Mouse (Mus musculus) neural tube, embryonic 13.5 days (tissue): ENCODE data around the gene Mettl18. TPM values are rescaled to one million over a fixed set of nuclear protein-coding genes. Genes with fewer than 3 reads are reported as not detected.
"Not testable (repeated sequence)": the region's sequence is repeated elsewhere in the genome, so short reads cannot be mapped to it uniquely, and the experiment has no call there.

ENCODE experiments used
- ATAC-seq: fragments of 200-750 bp; cut with Nextera tagmentation; 2 replicates; pipeline ENCODE4 v1.8.0; 2017; ENCODE audit warnings: low read depth, mild to moderate bottlenecking, moderate TSS enrichment, moderate library complexity
- H3K27ac ChIP-seq: fragments of 300-500 bp; sonication (generic); replicated peaks from 2 replicates; pipeline ENCODE4 v1.5.1; 2015; ENCODE audit warnings: moderate library complexity, mild to moderate bottlenecking, inconsistent platforms
- H3K27me3 ChIP-seq: fragments of 300-500 bp; sonication (generic); 2 replicates; pipeline ENCODE4 v1.6.1; 2015; ENCODE audit warnings: mild to moderate bottlenecking, inconsistent platforms
- H3K36me3 ChIP-seq: fragments of 300-500 bp; sonication (generic); 2 replicates; pipeline ENCODE4 v1.6.1; 2015; ENCODE audit warnings: mild to moderate bottlenecking, inconsistent platforms
- H3K4me1 ChIP-seq: fragments of 300-500 bp; sonication (generic); replicated peaks from 2 replicates; pipeline ENCODE4 v1.6.1; 2015; ENCODE audit warnings: inconsistent platforms
- H3K4me2 ChIP-seq: fragments of 300-500 bp; sonication (generic); 2 replicates; pipeline ENCODE4 v1.6.1; 2015; ENCODE audit warnings: inconsistent platforms, mild to moderate bottlenecking, moderate library complexity
- H3K4me3 ChIP-seq: fragments of 300-500 bp; sonication (generic); 2 replicates; pipeline ENCODE4 v1.5.1; 2015; ENCODE audit warnings: mild to moderate bottlenecking, inconsistent platforms
- H3K9ac ChIP-seq: fragments of 300-500 bp; sonication (generic); 2 replicates; pipeline ENCODE4 v1.6.1; 2015; ENCODE audit warnings: moderate library complexity, mild to moderate bottlenecking, inconsistent platforms
- H3K9me3 ChIP-seq: fragments of 300-500 bp; sonication (generic); 2 replicates; pipeline ENCODE4 v1.6.1; 2016; ENCODE audit warnings: inconsistent platforms
- WGBS: fragments of 180-500 bp; shearing (Covaris S2); methylation state at CpG from one replicate; pipeline ENCODE4 v1.1.7; 2015; 5-methylcytosine and 5-hydroxymethylcytosine counted together
- polyA plus RNA-seq: library from polyadenylated mRNA; unstranded; fragments of >200 nt; fragmentation: Nextera tagmentation; extraction: Ambion mirVana; gene quantifications from 2 replicates; pipeline ENCODE4 v1.2.1, GENCODE M21; 2015

The Mettl18 gene
- polyA plus RNA-seq, 1 experiment from 2014 or later, result 9.8 TPM

DNA sequence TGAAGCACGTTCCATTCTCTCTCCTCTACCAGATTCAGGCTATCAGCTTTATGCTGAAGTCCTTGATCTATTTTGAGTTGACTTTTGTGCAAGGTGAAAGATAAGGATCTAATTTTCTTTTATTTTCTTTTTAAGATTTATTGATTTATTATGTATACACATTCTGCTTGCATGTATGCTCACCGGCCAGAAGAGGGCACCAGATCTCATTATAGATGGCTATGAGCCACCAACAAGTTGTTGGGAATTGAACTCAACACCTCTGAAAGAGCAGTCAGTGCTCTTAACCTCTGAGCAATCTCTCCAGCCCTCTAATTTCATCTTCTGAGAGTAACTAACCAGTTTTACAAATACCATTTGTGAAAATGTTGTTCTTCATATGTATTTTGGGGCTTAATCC is 14.5 kb downstream of the Mettl18 start:
- H3K4me2 ChIP-seq, result no peak overlapping the region
- H3K4me1 ChIP-seq, result no peaks in the 10 kb centered on the region
- ATAC-seq, result no peak
- H3K9ac ChIP-seq, result no peak overlapping the region
- H3K36me3 ChIP-seq, result no peaks in the 10 kb centered on the region
- no peak overlapping the region for H3K4me3 ChIP-seq
- no peaks in the 10 kb centered on the region for H3K9me3 ChIP-seq
- no peak overlapping the region for H3K27ac ChIP-seq
- WGBS, result 48% methylated on average over 2 of the region's 2 CpGs
- no peaks in the 10 kb centered on the region for H3K27me3 ChIP-seq

GRCm38 (mm10) chr1:164014616-164015015 is 19.9 kb downstream of the Mettl18 start:
- Histone ChIP-seq H3K36me3 (no peaks in the 10 kb centered on the region), H3K4me3 (no peak overlapping the region), H3K9ac (no peak overlapping the region), H3K27me3 (no peaks in the 10 kb centered on the region), H3K4me2 (no peak overlapping the region), H3K27ac (no peak overlapping the region), H3K4me1 (no peaks in the 10 kb centered on the region), H3K9me3 (no peaks in the 10 kb centered on the region)
- no peak for ATAC-seq
- 70% methylated on average over 1 of the region's 1 CpGs for WGBS

- no peak overlapping the region for H3K4me2 ChIP-seq
- ATAC-seq, result no peak
- no peaks in the 10 kb centered on the region for H3K27me3 ChIP-seq
- H3K9me3 ChIP-seq, result no peaks in the 10 kb centered on the region
- no peaks in the 10 kb centered on the region for H3K36me3 ChIP-seq
- H3K4me1 ChIP-seq, result no peaks in the 10 kb centered on the region
- 75% methylated on average over 16 of the region's 16 CpGs for WGBS
- no peak overlapping the region for H3K9ac ChIP-seq
- no peak overlapping the region for H3K27ac ChIP-seq
- no peak overlapping the region for H3K4me3 ChIP-seq
Observed at GRCm38 (mm10) chr1:164018221-164018896, 23.7 kb downstream of the Mettl18 start.

- Histone ChIP-seq H3K9ac (no peak overlapping the region), H3K4me1 (no peaks in the 10 kb centered on the region), H3K4me3 (no peak overlapping the region), H3K27ac (no peak overlapping the region), H3K4me2 (no peak overlapping the region), H3K9me3 (no peaks in the 10 kb centered on the region), H3K27me3 (no peaks in the 10 kb centered on the region), H3K36me3 (no peaks in the 10 kb centered on the region)
- WGBS, result 24% methylated on average over 6 of the region's 6 CpGs
- ATAC-seq, result no peak
Observed at GRCm38 (mm10) chr1:164019789-164020188, 25.1 kb downstream of the Mettl18 start.

GRCm38 (mm10) chr1:164020746-164021145 is 26.1 kb downstream of the Mettl18 start:
- H3K4me2 ChIP-seq, H3K9ac ChIP-seq, H3K9me3 ChIP-seq, H3K4me1 ChIP-seq, H3K36me3 ChIP-seq, ATAC-seq, H3K27ac ChIP-seq, H3K4me3 ChIP-seq, H3K27me3 ChIP-seq: not testable (repeated sequence)
- 88% methylated on average over 3 of the region's 3 CpGs for WGBS

- not testable (repeated sequence) for H3K4me1 ChIP-seq, H3K9me3 ChIP-seq, H3K27me3 ChIP-seq, H3K9ac ChIP-seq, H3K36me3 ChIP-seq, ATAC-seq, H3K4me2 ChIP-seq, H3K27ac ChIP-seq, H3K4me3 ChIP-seq
- 81% methylated on average over 5 of the region's 5 CpGs for WGBS
Observed at GRCm38 (mm10) chr1:164022106-164022505, 27.4 kb downstream of the Mettl18 start.

- ATAC-seq, result no peak
- H3K9ac ChIP-seq, result no peak overlapping the region
- no peaks in the 10 kb centered on the region for H3K9me3 ChIP-seq
- WGBS, result 89% methylated on average over 4 of the region's 4 CpGs
- no peak overlapping the region for H3K4me2 ChIP-seq
- no peaks in the 10 kb centered on the region for H3K36me3 ChIP-seq
- no peak overlapping the region for H3K4me3 ChIP-seq
- no peaks in the 10 kb centered on the region for H3K27me3 ChIP-seq
- no peaks in the 10 kb centered on the region for H3K4me1 ChIP-seq
- no peak overlapping the region for H3K27ac ChIP-seq
Observed at GRCm38 (mm10) chr1:164025685-164026084, 31.0 kb downstream of the Mettl18 start.

DNA sequence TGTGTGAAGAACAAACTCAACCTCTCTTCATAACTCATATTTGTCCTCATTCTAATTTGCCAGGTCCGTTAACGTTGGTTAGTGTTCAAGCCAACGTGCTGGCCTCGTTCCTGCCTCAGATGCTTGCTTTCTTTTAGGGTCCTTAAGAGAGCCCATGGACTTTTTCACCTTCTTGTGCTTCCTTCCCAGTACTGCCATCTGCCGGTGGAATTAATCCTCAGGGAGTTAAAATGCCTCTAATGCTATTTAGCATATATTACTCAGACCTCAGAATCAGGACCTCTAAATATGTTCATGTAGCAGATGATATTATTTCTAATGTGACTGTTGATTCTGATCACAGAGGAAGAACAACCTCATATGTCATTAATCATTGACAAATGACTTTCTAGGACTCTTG is 32.7 kb downstream of the Mettl18 start:
- no peaks in the 10 kb centered on the region for H3K4me1 ChIP-seq
- H3K4me2 ChIP-seq, result no peak overlapping the region
- WGBS, result 52% methylated on average over 5 of the region's 5 CpGs
- no peak overlapping the region for H3K9ac ChIP-seq
- H3K4me3 ChIP-seq, result no peak overlapping the region
- H3K9me3 ChIP-seq, result no peaks in the 10 kb centered on the region
- H3K27me3 ChIP-seq, result no peaks in the 10 kb centered on the region
- no peaks in the 10 kb centered on the region for H3K36me3 ChIP-seq
- ATAC-seq, result no peak
- H3K27ac ChIP-seq, result no peak overlapping the region

GRCm38 (mm10) chr1:164040385-164041135 is 45.9 kb downstream of the Mettl18 start:
- H3K27me3 ChIP-seq, result no peaks in the 10 kb centered on the region
- no peak for ATAC-seq
- 83% methylated on average over 10 of the region's 10 CpGs for WGBS

GRCm38 (mm10) chr1:164043549-164043948 is 48.9 kb downstream of the Mettl18 start:
- no peak for ATAC-seq
- Histone ChIP-seq H3K27ac (no peak overlapping the region), H3K36me3 (no peaks in the 10 kb centered on the region), H3K4me2 (no peak overlapping the region), H3K9me3 (no peaks in the 10 kb centered on the region), H3K4me1 (no peaks in the 10 kb centered on the region), H3K4me3 (no peak overlapping the region), H3K27me3 (no peaks in the 10 kb centered on the region), H3K9ac (no peak overlapping the region)
- 72% methylated on average over 3 of the region's 3 CpGs for WGBS

More at GRCm38 (mm10) chr1:164040385-164041135, 45.9 kb downstream of the Mettl18 start:
- Histone ChIP-seq H3K4me1 (no peaks in the 10 kb centered on the region), H3K9ac (no peak overlapping the region), H3K27ac (no peak overlapping the region), H3K4me2 (no peak overlapping the region), H3K9me3 (no peaks in the 10 kb centered on the region), H3K4me3 (no peak overlapping the region), H3K36me3 (no peaks in the 10 kb centered on the region)
